Comparison of ENCODE assay signal across 17 mouse cellular contexts in genomic region chr7:105394606-105395005, GRCm38 (mm10). TPM values are rescaled to one million over a fixed set of nuclear protein-coding genes. Genes with fewer than 3 reads are reported as not detected.
"Had no signal": no experiment of that assay in that cellular context is flagged by ENCODE, and none has a peak within 500 bp of the region (broad histone marks: within the 10 kb centered on the region; RNA-seq: fewer than 3 reads in every experiment).

No protein-coding gene starts in this region.

- ATAC-seq: midbrain, embryonic 13.5 days had no signal

- H3K4me2 ChIP-seq: kidney, embryonic 15.5 days; limb, embryonic 15.5 days; midbrain, embryonic 13.5 days; neural tube, embryonic 13.5 days had no signal

- DNase-seq: kidney, postnatal 14 days; lung, adult 18-20 months; lung, postnatal 36 days; right cerebral cortex, postnatal 14 days; thymus, postnatal 36 days had no signal

- H3K9me3 ChIP-seq: kidney, embryonic 15.5 days; limb, embryonic 15.5 days; midbrain, embryonic 13.5 days; neural tube, embryonic 13.5 days had no signal

- H3K4me3 ChIP-seq: kidney, embryonic 15.5 days; limb, embryonic 15.5 days; midbrain, embryonic 13.5 days; neural tube, embryonic 13.5 days had no signal

- H3K27ac ChIP-seq: kidney, embryonic 15.5 days; limb, embryonic 15.5 days; liver, embryonic 14.5 days; midbrain, embryonic 13.5 days; neural tube, embryonic 13.5 days had no signal

- H3K27me3 ChIP-seq: kidney, embryonic 15.5 days; limb, embryonic 15.5 days; midbrain, embryonic 13.5 days; neural tube, embryonic 13.5 days had no signal

- H3K9ac ChIP-seq: kidney, embryonic 15.5 days; limb, embryonic 15.5 days; liver, embryonic 14.5 days; midbrain, embryonic 13.5 days; neural tube, embryonic 13.5 days had no signal

RNA-seq across cellular contexts. Expression of gene Cnga4, which starts 9.8 kb away (rescaled TPM):
- polyA plus RNA-seq: limb, embryonic 11.5 days; lung, embryonic 16.5 days; midbrain, embryonic 13.5 days; spleen, adult 2 months; stomach, embryonic 16.5 days had no signal

RNA-seq across cellular contexts. Expression of gene Gm5901, which starts 19.8 kb away (rescaled TPM):
- polyA plus RNA-seq: kidney, adult 2 months; kidney, embryonic 15.5 days; large intestine, adult 2 months; limb, embryonic 11.5 days; limb, embryonic 15.5 days; liver, embryonic 14.5 days; lung, embryonic 16.5 days; midbrain, embryonic 13.5 days; neural tube, embryonic 13.5 days; spleen, adult 2 months; stomach, embryonic 16.5 days; thymus, postnatal 0 days had no signal

RNA-seq across cellular contexts. Expression of gene Olfr692, which starts 26.6 kb away (rescaled TPM):
- polyA plus RNA-seq: kidney, adult 2 months; kidney, embryonic 15.5 days; large intestine, adult 2 months; limb, embryonic 11.5 days; limb, embryonic 15.5 days; liver, embryonic 14.5 days; lung, embryonic 16.5 days; midbrain, embryonic 13.5 days; neural tube, embryonic 13.5 days; spleen, adult 2 months; stomach, embryonic 16.5 days; thymus, postnatal 0 days had no signal

RNA-seq across cellular contexts. Expression of gene Cckbr, which starts 30.9 kb away (rescaled TPM):
- polyA plus RNA-seq: large intestine, adult 2 months; limb, embryonic 11.5 days; limb, embryonic 15.5 days; liver, embryonic 14.5 days had no signal
